Mouse (Mus musculus) heart, postnatal 0 days (tissue): ENCODE results near the gene Rps3.

ENCODE experiments used
- CTCF ChIP-seq: IDR thresholded peaks from 2 replicates; pipeline ENCODE4 v1.5.1; 2016; ENCODE audit warnings: antibody characterized with exemption, control low read depth, low read depth
- EP300 ChIP-seq: IDR thresholded peaks from 2 replicates; pipeline ENCODE4 v1.6.1; 2016; ENCODE audit warnings: antibody characterized with exemption, low read depth

DNA sequence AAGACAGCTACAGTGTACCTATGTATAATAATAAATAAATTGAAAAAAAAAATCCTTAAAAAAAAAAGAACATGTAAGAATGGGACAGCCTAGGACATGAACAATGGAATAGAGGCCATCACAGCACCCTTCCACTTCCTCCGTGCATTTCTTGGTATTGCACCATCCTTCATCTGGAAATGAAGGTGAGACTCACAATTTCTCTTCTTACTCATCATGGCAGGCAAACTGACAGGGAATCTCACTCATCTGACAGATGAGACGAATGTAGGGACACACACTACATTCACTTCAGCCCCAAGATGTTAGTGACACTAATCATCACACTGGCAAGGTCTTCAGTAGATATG is 8.0 kb downstream of the Rps3 start:
- TF ChIP-seq EP300 = no peak
- TF ChIP-seq CTCF = no peak
